Mouse (Mus musculus) cerebellum, postnatal 4 days (tissue): ENCODE data around the gene Paqr4.
"Not testable (repeated sequence)": the region's sequence is repeated elsewhere in the genome, so short reads cannot be mapped to it uniquely, and the experiment has no call there.

ENCODE experiments used
- DNase-seq, 2 experiments: peaks; one replicate each; pipeline ENCODE4 v3.0.0; 2022; ENCODE audit warnings: low spot score in 2 of 2, mixed read lengths in 1 of 2

Gene Paqr4

GRCm38 (mm10) chr17:23740598-23741021 is at the start of gene Paqr4:
Paqr4 (minus strand) TSS chr17:23740867.
- no peak for DNase-seq

- no peak for DNase-seq
Observed at GRCm38 (mm10) chr17:23789749-23790268, 49.1 kb upstream of the Paqr4 start.

GRCm38 (mm10) chr17:23788973-23789372 is 48.3 kb upstream of the Paqr4 start:
- DNase-seq: no peak

- peak in 1 of 2 experiments; percentile 22 for DNase-seq
Observed at GRCm38 (mm10) chr17:23786510-23786931, 45.9 kb upstream of the Paqr4 start.

- DNase-seq: peak; percentile 58 to 80
Observed at GRCm38 (mm10) chr17:23785561-23786471, 45.1 kb upstream of the Paqr4 start, which contains the start of gene Flywch2. Flywch2 (minus strand) TSS chr17:23786081.

GRCm38 (mm10) chr17:23783352-23783751 is 42.7 kb upstream of the Paqr4 start:
- DNase-seq: no peak

GRCm38 (mm10) chr17:23778447-23778846 is 37.8 kb upstream of the Paqr4 start:
- DNase-seq: no peak

- DNase-seq: no peak
Observed at GRCm38 (mm10) chr17:23777141-23777540, 36.5 kb upstream of the Paqr4 start.

GRCm38 (mm10) chr17:23776216-23776615 is 35.5 kb upstream of the Paqr4 start:
- no peak for DNase-seq

GRCm38 (mm10) chr17:23774090-23774489 is 33.4 kb upstream of the Paqr4 start:
- DNase-seq: peak; percentile 52 to 78

- no peak for DNase-seq
Observed at GRCm38 (mm10) chr17:23773676-23774075, 33.0 kb upstream of the Paqr4 start.

GRCm38 (mm10) chr17:23772219-23772556 is 31.5 kb upstream of the Paqr4 start:
- not testable (repeated sequence) for DNase-seq

GRCm38 (mm10) chr17:23771284-23772218 is 30.9 kb upstream of the Paqr4 start, which contains the start of gene Flywch1:
Flywch1 (minus strand) TSS chr17:23771602.
- DNase-seq: peak; percentile 99 to 100

- DNase-seq: no peak
Observed at GRCm38 (mm10) chr17:23770896-23771283, 30.2 kb upstream of the Paqr4 start.

GRCm38 (mm10) chr17:23770493-23770892 is 29.8 kb upstream of the Paqr4 start:
- DNase-seq: no peak

- no peak for DNase-seq
Observed at GRCm38 (mm10) chr17:23762976-23763375, 22.3 kb upstream of the Paqr4 start.

GRCm38 (mm10) chr17:23761155-23761554 is 20.5 kb upstream of the Paqr4 start:
- DNase-seq: no peak

- DNase-seq: no peak
Observed at GRCm38 (mm10) chr17:23760231-23760630, 19.6 kb upstream of the Paqr4 start.

GRCm38 (mm10) chr17:23758801-23759200 is 18.1 kb upstream of the Paqr4 start:
- no peak for DNase-seq

GRCm38 (mm10) chr17:23757581-23757980 is 16.9 kb upstream of the Paqr4 start:
- DNase-seq: no peak

- no peak for DNase-seq
Observed at GRCm38 (mm10) chr17:23755689-23756088, 15.0 kb upstream of the Paqr4 start.
